Mouse (Mus musculus) heart, adult 2 months (tissue): ENCODE measurements around the gene Ankrd34b.

Experiments
- CTCF ChIP-seq: fragments of 200-600 bp; IDR thresholded peaks from 2 replicates; pipeline ENCODE4 v1.8.1; 2022; ENCODE audit warnings: antibody characterized with exemption, mild to moderate bottlenecking, moderate library complexity
- EP300 ChIP-seq: fragments of 200-500 bp; IDR thresholded peaks from 2 replicates; pipeline ENCODE4 v1.6.1; 2011; ENCODE audit warnings: low read depth, low read length, control low read depth; ENCODE audit not compliant: insufficient read depth
- POLR2A ChIP-seq: fragments of 200-500 bp; IDR thresholded peaks from 2 replicates; pipeline ENCODE4 v1.6.1; 2011; ENCODE audit warnings: mild to moderate bottlenecking, low read depth, low read length, control low read depth; ENCODE audit not compliant: insufficient read depth

DNA sequence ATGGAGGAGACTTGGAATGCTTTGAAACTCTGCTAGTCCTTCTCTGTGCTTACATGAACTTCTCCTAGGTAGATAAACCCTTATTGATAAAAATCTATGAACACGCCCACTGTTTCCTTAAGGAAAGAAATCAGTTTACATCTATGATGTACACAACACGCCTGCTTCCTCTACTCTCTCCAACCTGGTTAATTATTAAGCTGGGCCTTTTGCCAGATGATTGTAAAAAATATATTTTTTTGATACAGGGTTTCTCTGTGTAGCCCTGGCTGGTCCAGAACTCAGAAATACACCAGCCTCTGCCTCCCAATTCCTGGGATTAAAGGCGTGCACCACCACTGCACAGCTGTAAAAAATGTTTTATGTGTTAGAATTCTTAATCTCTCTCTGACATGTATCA is 39.0 kb downstream of the Ankrd34b start:
- TF ChIP-seq EP300, result no peak
- no peak for TF ChIP-seq CTCF
- no peak for TF ChIP-seq POLR2A
